Mouse (Mus musculus) small intestine, adult 2 months (tissue): ENCODE measurements around the gene Szrd1. TPM values are rescaled to one million over a fixed set of nuclear protein-coding genes. Genes with fewer than 3 reads are reported as not detected.

Experiments used
- H3K27ac ChIP-seq: fragments of 200-500 bp; 2 replicates; pipeline ENCODE4 v1.5.1; 2012; ENCODE audit warnings: low read depth, low read length, control low read depth, inconsistent platforms; ENCODE audit not compliant: insufficient read depth
- H3K27me3 ChIP-seq: fragments of 200-500 bp; 2 replicates; pipeline ENCODE4 v1.6.1; 2012; ENCODE audit warnings: mild to moderate bottlenecking, moderate library complexity, low read length, inconsistent platforms; ENCODE audit not compliant: control insufficient read depth, insufficient read depth
- H3K36me3 ChIP-seq: fragments of 200-500 bp; 2 replicates; pipeline ENCODE4 v1.6.1; 2012; ENCODE audit warnings: mild to moderate bottlenecking, low read length, control low read depth, inconsistent platforms; ENCODE audit not compliant: control insufficient read depth, insufficient read depth
- H3K4me1 ChIP-seq: fragments of 200-500 bp; 2 replicates; pipeline ENCODE4 v1.6.1; 2012; ENCODE audit warnings: low read length, inconsistent platforms, mixed read lengths; ENCODE audit not compliant: control insufficient read depth, insufficient read depth, insufficient read length
- H3K4me3 ChIP-seq: fragments of 200-500 bp; 2 replicates; pipeline ENCODE4 v1.5.1; 2012; ENCODE audit warnings: low read depth, mild to moderate bottlenecking, control low read depth, inconsistent platforms, low read length, moderate library complexity
- CTCF ChIP-seq: fragments of 200-500 bp; IDR thresholded peaks from 2 replicates; pipeline ENCODE4 v1.5.1; 2012; ENCODE audit warnings: low read depth, mild to moderate bottlenecking, control low read depth, inconsistent platforms, low read length, moderate library complexity, mixed read lengths; ENCODE audit not compliant: insufficient replicate concordance, insufficient read length; ENCODE audit errors: extremely low read depth
- POLR2A ChIP-seq: fragments of 200-500 bp; IDR thresholded peaks from 2 replicates; pipeline ENCODE4 v1.6.1; 2012; ENCODE audit warnings: low read depth, mild to moderate bottlenecking, control low read depth, inconsistent platforms, low read length, moderate library complexity
- WGBS: fragments of 180-500 bp; shearing (Covaris S2); methylation state at CpG from one replicate; pipeline ENCODE4 v1.1.7; 2018; 5-methylcytosine and 5-hydroxymethylcytosine counted together
- polyA plus RNA-seq: library from polyadenylated mRNA; depleted of rRNA; stranded (reverse); fragments of >200 nt; gene quantifications from 2 replicates; pipeline ENCODE4 v1.2.3, GENCODE M21; 2012

Szrd1 gene
- polyA plus RNA-seq, 1 experiment: 52.5 TPM

DNA sequence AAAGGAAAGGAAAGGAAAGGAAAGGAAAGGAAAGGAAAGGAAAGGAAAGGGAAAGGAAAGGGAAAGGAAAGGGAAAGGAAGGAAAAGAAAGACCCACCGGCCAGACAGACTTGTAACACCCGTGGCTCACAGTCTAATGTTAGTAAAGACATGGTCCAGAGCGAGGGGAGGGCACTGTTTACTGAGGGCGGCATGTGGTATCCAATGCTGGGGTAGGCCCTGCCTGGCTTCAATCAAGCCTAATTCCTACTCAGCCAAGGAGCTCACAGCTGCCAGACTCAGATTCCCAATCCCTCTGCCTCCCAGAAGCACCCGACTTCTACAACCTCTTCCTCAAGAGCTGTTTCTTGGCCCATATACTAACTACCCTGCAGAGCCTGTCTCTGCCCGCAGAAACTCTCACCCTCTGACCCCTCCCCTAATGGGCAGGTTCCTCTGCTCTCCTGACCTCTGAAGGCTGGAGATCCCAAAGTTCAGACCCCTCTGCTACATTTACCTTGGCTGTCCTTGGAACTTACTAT lies 10.3 kb downstream of the Szrd1 start:
- Histone ChIP-seq H3K4me1 (peaks cover 38% of the 10 kb centered on the region), H3K27ac (no peak overlapping the region), H3K36me3 (0 out of 2 replicates have a peak, but pooled peaks cover 2% of the 10 kb centered on the region), H3K4me3 (no peak overlapping the region), H3K27me3 (no peaks in the 10 kb centered on the region)
- no peak for TF ChIP-seq POLR2A
- TF ChIP-seq CTCF: no peak
- 18% methylated on average over 6 of the region's 6 CpGs for WGBS

GRCm38 (mm10) chr4:141123065-141123464 lies 16.5 kb downstream of the Szrd1 start:
- no peak for TF ChIP-seq CTCF
- TF ChIP-seq POLR2A: no peak
- Histone ChIP-seq H3K36me3 (peaks cover 7% of the 10 kb centered on the region), H3K27me3 (no peaks in the 10 kb centered on the region), H3K4me3 (no peak overlapping the region), H3K4me1 (peaks cover 2% of the 10 kb centered on the region; the same call in 1 of the 2 replicates), H3K27ac (no peak overlapping the region)
- WGBS: 29% methylated on average over 1 of the region's 1 CpGs

DNA sequence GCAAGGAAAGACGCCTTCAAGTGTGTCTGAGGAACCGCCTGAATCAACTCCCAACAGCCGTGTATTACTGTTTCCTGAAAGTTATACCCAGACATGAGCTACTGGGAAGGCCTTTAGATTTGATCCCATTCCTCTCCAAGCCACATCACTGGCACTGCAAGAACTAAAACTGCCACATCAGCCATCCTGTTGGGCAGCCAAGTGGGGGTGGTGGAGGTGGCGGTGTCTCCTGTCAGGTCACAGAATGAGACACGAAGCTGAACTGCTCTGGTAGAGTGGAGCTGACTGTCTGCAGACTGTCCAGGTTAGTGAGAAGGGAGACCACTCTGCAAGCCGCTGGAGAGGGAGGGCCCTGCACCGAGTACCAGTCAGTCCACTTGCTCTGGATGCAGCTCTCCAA lies 16.9 kb downstream of the Szrd1 start:
- TF ChIP-seq CTCF: no peak
- no peak for TF ChIP-seq POLR2A
- peaks cover 10% of the 10 kb centered on the region for H3K36me3 ChIP-seq
- WGBS: 72% methylated on average over 7 of the region's 7 CpGs
- H3K27me3 ChIP-seq: no peaks in the 10 kb centered on the region
- H3K4me1 ChIP-seq: peaks cover 2% of the 10 kb centered on the region; the same call in 1 of the 2 replicates
- H3K4me3 ChIP-seq: no peak overlapping the region
- H3K27ac ChIP-seq: no peak overlapping the region

DNA sequence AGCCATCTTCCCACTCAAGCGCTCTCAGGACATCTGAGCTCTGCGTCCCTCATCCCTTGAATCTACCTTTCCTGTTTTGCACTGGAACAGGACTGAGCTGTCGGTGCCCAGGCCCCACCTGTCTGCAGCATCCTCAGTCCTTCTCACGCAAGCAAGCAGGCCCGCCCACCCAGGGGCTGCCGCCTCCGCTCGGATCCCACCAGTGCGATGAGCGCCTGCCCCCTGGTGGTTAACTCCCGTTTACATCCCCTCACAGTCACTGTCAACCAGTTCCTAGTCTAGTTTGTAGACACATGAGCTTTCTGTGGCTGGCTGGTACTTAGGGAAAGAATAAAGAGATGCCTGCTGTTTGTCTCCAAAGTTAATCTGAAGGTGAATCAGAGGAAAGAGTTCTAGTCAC lies 18.9 kb downstream of the Szrd1 start:
- peaks cover 22% of the 10 kb centered on the region for H3K36me3 ChIP-seq
- H3K4me1 ChIP-seq: peaks cover 2% of the 10 kb centered on the region; the same call in 1 of the 2 replicates
- peak; percentile 53; the same call in 1 of the 2 replicates for TF ChIP-seq CTCF
- no peak for TF ChIP-seq POLR2A
- H3K27me3 ChIP-seq: no peaks in the 10 kb centered on the region
- 43% methylated on average over 11 of the region's 11 CpGs for WGBS
- no peak overlapping the region for H3K4me3 ChIP-seq
- no peak overlapping the region for H3K27ac ChIP-seq

GRCm38 (mm10) chr4:141118691-141119090 lies 20.9 kb downstream of the Szrd1 start:
- H3K36me3 ChIP-seq: peaks cover 37% of the 10 kb centered on the region
- no peak overlapping the region for H3K4me3 ChIP-seq
- WGBS: 60% methylated on average over 4 of the region's 4 CpGs
- H3K4me1 ChIP-seq: peaks cover 5% of the 10 kb centered on the region; the same call in 1 of the 2 replicates
- no peak overlapping the region for H3K27ac ChIP-seq
- no peaks in the 10 kb centered on the region for H3K27me3 ChIP-seq
- TF ChIP-seq POLR2A (no peak), CTCF (no peak)

GRCm38 (mm10) chr4:141115398-141115797 lies 24.2 kb downstream of the Szrd1 start:
- WGBS: 83% methylated on average over 8 of the region's 8 CpGs
- Histone ChIP-seq H3K36me3 (peaks cover 49% of the 10 kb centered on the region), H3K27ac (no peak overlapping the region), H3K4me1 (peaks cover 3% of the 10 kb centered on the region; the same call in 1 of the 2 replicates), H3K27me3 (no peaks in the 10 kb centered on the region), H3K4me3 (no peak overlapping the region)
- TF ChIP-seq CTCF (no peak), POLR2A (no peak)

DNA sequence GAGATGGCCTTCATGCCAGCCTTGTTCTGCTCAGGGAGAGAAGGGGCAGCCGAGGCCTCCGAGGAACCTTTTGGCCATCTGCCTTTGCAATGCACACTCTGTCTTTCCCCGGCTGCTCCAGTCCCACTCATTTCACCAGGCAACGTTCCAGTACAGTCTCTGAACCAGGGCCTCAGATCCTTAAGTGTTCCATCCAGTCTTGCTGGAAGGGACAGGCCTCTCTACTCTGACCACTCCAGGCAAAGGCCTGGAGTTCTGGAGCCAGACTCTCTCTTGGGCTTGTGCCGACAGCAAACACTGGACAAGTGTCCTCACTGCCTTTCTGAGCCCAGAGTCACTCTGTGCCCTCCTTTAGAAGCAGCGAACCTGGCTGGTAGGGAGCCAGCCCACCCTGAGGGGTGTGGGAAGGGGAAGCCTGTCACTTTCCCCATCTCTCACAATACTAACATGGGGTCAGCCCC lies 25.0 kb downstream of the Szrd1 start:
- WGBS: 84% methylated on average over 6 of the region's 6 CpGs
- peak overlapping the region; percentile 26; the same call in 1 of the 2 replicates for H3K27ac ChIP-seq
- peaks cover 49% of the 10 kb centered on the region for H3K36me3 ChIP-seq
- H3K27me3 ChIP-seq: no peaks in the 10 kb centered on the region
- no peak overlapping the region for H3K4me3 ChIP-seq
- TF ChIP-seq POLR2A: no peak
- TF ChIP-seq CTCF: no peak
- H3K4me1 ChIP-seq: peaks cover 3% of the 10 kb centered on the region; the same call in 1 of the 2 replicates

GRCm38 (mm10) chr4:141113831-141114230 lies 25.7 kb downstream of the Szrd1 start:
- WGBS: 66% methylated on average over 7 of the region's 7 CpGs
- Histone ChIP-seq H3K27ac (no peak overlapping the region), H3K4me1 (peaks cover 3% of the 10 kb centered on the region; the same call in 1 of the 2 replicates), H3K4me3 (no peak overlapping the region), H3K36me3 (peaks cover 49% of the 10 kb centered on the region), H3K27me3 (no peaks in the 10 kb centered on the region)
- TF ChIP-seq POLR2A (no peak), CTCF (no peak)
